In genomic region chr17:87439441-87439840, GRCm38 (mm10) we compare ENCODE assay signal across 21 mouse cellular contexts. TPM values are rescaled to one million over a fixed set of nuclear protein-coding genes. Genes with fewer than 3 reads are reported as not detected.
"Had no signal": no experiment of that assay in that cellular context is flagged by ENCODE, and none has a peak within 500 bp of the region (broad histone marks: within the 10 kb centered on the region; RNA-seq: fewer than 3 reads in every experiment).

No protein-coding gene starts in this region.

- H3K4me3 ChIP-seq: kidney, embryonic 15.5 days; limb, embryonic 10.5 days; liver, embryonic 13.5 days; midbrain, embryonic 12.5 days; neural tube, embryonic 13.5 days; stomach, embryonic 15.5 days had no signal

- DNase-seq: kidney, adult 2 months; kidney, postnatal 14 days; layer of hippocampus, adult 9-11 months; liver, embryonic 13.5 days; liver, postnatal 0 days; retina, postnatal 1 day; right cerebral cortex, postnatal 14 days; thymus, adult 2 months; thymus, postnatal 25 days had no signal

- H3K9ac ChIP-seq: kidney, embryonic 15.5 days; liver, embryonic 13.5 days; liver, postnatal 0 days; midbrain, embryonic 12.5 days; neural tube, embryonic 13.5 days; stomach, embryonic 15.5 days had no signal

- H3K27ac ChIP-seq: kidney, embryonic 15.5 days; limb, embryonic 10.5 days; liver, embryonic 13.5 days; macrophage; midbrain, embryonic 12.5 days; neural tube, embryonic 13.5 days; stomach, embryonic 15.5 days had no signal

- H3K4me2 ChIP-seq: kidney, embryonic 15.5 days; liver, embryonic 13.5 days; midbrain, embryonic 12.5 days; stomach, embryonic 15.5 days had no signal

- H3K9me3 ChIP-seq: kidney, embryonic 15.5 days; limb, embryonic 10.5 days; liver, embryonic 13.5 days; midbrain, embryonic 12.5 days; neural tube, embryonic 13.5 days; stomach, embryonic 15.5 days had no signal

- ATAC-seq: intestine, embryonic 16.5 days; liver, postnatal 0 days; midbrain, embryonic 16.5 days had no signal

- H3K27me3 ChIP-seq: kidney, embryonic 15.5 days; liver, embryonic 13.5 days; midbrain, embryonic 12.5 days; neural tube, embryonic 13.5 days; stomach, embryonic 15.5 days had no signal

RNA-seq across cellular contexts. Expression of gene Stpg4, which starts 11.9 kb away (rescaled TPM):
- total RNA-seq: left cerebral cortex, postnatal 14 days; megakaryocyte-erythroid progenitor cell, adult 5-6 weeks had no signal
- polyA plus RNA-seq: intestine, embryonic 16.5 days; kidney, adult 2 months; kidney, embryonic 15.5 days; limb, embryonic 10.5 days; limb, embryonic 14.5 days; liver, embryonic 13.5 days; liver, postnatal 0 days; macrophage; midbrain, embryonic 12.5 days; midbrain, embryonic 16.5 days; stomach, embryonic 15.5 days; urinary bladder, adult 2 months had no signal
